Mouse (Mus musculus) macrophage (primary cell): ENCODE results near the gene Pim3. TPM values are rescaled to one million over a fixed set of nuclear protein-coding genes. Genes with fewer than 3 reads are reported as not detected.

Experiments
- H3K27ac ChIP-seq: fragments of 350-480 bp; formaldehyde crosslinking; 2 replicates; pipeline ENCODE4 v1.9.0; 2021
- H3K36me3 ChIP-seq: fragments of 350-480 bp; formaldehyde crosslinking; 2 replicates; pipeline ENCODE4 v1.9.0; 2021; ENCODE audit errors: inconsistent target
- H3K4me3 ChIP-seq: fragments of 350-480 bp; formaldehyde crosslinking; 2 replicates; pipeline ENCODE4 v1.9.0; 2021; ENCODE audit errors: inconsistent target
- H3K79me2 ChIP-seq: fragments of 350-480 bp; formaldehyde crosslinking; 2 replicates; pipeline ENCODE4 v1.9.0; 2021; ENCODE audit errors: inconsistent target
- WGBS: methylation state at CpG from one replicate; pipeline ENCODE4 v1.1.7; 2026; ENCODE audit warnings: inconsistent platforms; ENCODE audit not compliant: missing documents; 5-methylcytosine and 5-hydroxymethylcytosine counted together
- polyA plus RNA-seq: library from polyadenylated mRNA; stranded (reverse); fragments of 250-400 nt; gene quantifications from 3 replicates; pipeline ENCODE4 v1.2.4, GENCODE M21; 2018; ENCODE audit warnings: inconsistent platforms

Pim3 gene
- polyA plus RNA-seq, 1 experiment from 2014 or later: 2.9 TPM

GRCm38 (mm10) chr15:88828800-88829705, 32.9 kb upstream of the Pim3 start:
- Histone ChIP-seq H3K27ac (no peak overlapping the region), H3K36me3 (peaks cover 26% of the 10 kb centered on the region), H3K79me2 (no peaks in the 10 kb centered on the region), H3K4me3 (no peak overlapping the region)
- WGBS: 49% methylated on average over 10 of the region's 17 CpGs

GRCm38 (mm10) chr15:88829791-88830440, 32.1 kb upstream of the Pim3 start:
- 90% methylated on average over 6 of the region's 6 CpGs for WGBS

GRCm38 (mm10) chr15:88830696-88831095, 31.3 kb upstream of the Pim3 start:
- Histone ChIP-seq H3K4me3 (no peak overlapping the region), H3K79me2 (no peaks in the 10 kb centered on the region), H3K27ac (no peak overlapping the region), H3K36me3 (peaks cover 10% of the 10 kb centered on the region)
- WGBS: 87% methylated on average over 5 of the region's 5 CpGs

More at GRCm38 (mm10) chr15:88829791-88830440, 32.1 kb upstream of the Pim3 start:
- Histone ChIP-seq H3K79me2 (no peaks in the 10 kb centered on the region), H3K27ac (no peak overlapping the region), H3K4me3 (no peak overlapping the region), H3K36me3 (peaks cover 18% of the 10 kb centered on the region)

GRCm38 (mm10) chr15:88831482-88831881, 30.5 kb upstream of the Pim3 start:
- 80% methylated on average over 5 of the region's 5 CpGs for WGBS
- Histone ChIP-seq H3K27ac (no peak overlapping the region), H3K4me3 (no peak overlapping the region), H3K36me3 (peaks cover 2% of the 10 kb centered on the region; the same call in 1 of the 2 replicates), H3K79me2 (no peaks in the 10 kb centered on the region)

GRCm38 (mm10) chr15:88832536-88832935, 29.4 kb upstream of the Pim3 start:
- Histone ChIP-seq H3K79me2 (no peaks in the 10 kb centered on the region), H3K27ac (no peak overlapping the region), H3K36me3 (no peaks in the 10 kb centered on the region), H3K4me3 (no peak overlapping the region)
- WGBS: 89% methylated on average over 9 of the region's 9 CpGs

- H3K27ac ChIP-seq: no peak overlapping the region
- no peak overlapping the region for H3K4me3 ChIP-seq
- 86% methylated on average over 5 of the region's 6 CpGs for WGBS
- H3K79me2 ChIP-seq: no peaks in the 10 kb centered on the region
- no peaks in the 10 kb centered on the region for H3K36me3 ChIP-seq
Measured at GRCm38 (mm10) chr15:88836031-88836430, 26.0 kb upstream of the Pim3 start.

- no peak overlapping the region for H3K27ac ChIP-seq
- H3K36me3 ChIP-seq: no peaks in the 10 kb centered on the region
- no peaks in the 10 kb centered on the region for H3K79me2 ChIP-seq
- WGBS: 59% methylated on average over 5 of the region's 5 CpGs
- H3K4me3 ChIP-seq: no peak overlapping the region
Measured at GRCm38 (mm10) chr15:88836571-88836970, 25.4 kb upstream of the Pim3 start.

GRCm38 (mm10) chr15:88837199-88837932, 24.6 kb upstream of the Pim3 start:
- no peaks in the 10 kb centered on the region for H3K36me3 ChIP-seq
- H3K4me3 ChIP-seq: peak overlapping the region; percentile 16; the same call in 1 of the 2 replicates
- H3K27ac ChIP-seq: no peak overlapping the region
- WGBS: 3% methylated on average over 39 of the region's 39 CpGs
- H3K79me2 ChIP-seq: no peaks in the 10 kb centered on the region

GRCm38 (mm10) chr15:88837977-88838376, 24.0 kb upstream of the Pim3 start:
- WGBS: 3% methylated on average over 10 of the region's 11 CpGs
- no peak overlapping the region for H3K27ac ChIP-seq
- H3K4me3 ChIP-seq: peak overlapping the region; percentile 16; the same call in 1 of the 2 replicates
- no peaks in the 10 kb centered on the region for H3K36me3 ChIP-seq
- no peaks in the 10 kb centered on the region for H3K79me2 ChIP-seq

GRCm38 (mm10) chr15:88839271-88839670, 22.7 kb upstream of the Pim3 start:
- Histone ChIP-seq H3K79me2 (no peaks in the 10 kb centered on the region), H3K4me3 (no peak overlapping the region), H3K36me3 (no peaks in the 10 kb centered on the region), H3K27ac (no peak overlapping the region)
- WGBS: 78% methylated on average over 9 of the region's 9 CpGs

- H3K4me3 ChIP-seq: no peak overlapping the region
- H3K79me2 ChIP-seq: no peaks in the 10 kb centered on the region
- 97% methylated on average over 7 of the region's 10 CpGs for WGBS
- no peak overlapping the region for H3K27ac ChIP-seq
- no peaks in the 10 kb centered on the region for H3K36me3 ChIP-seq
Measured at GRCm38 (mm10) chr15:88840126-88840525, 21.9 kb upstream of the Pim3 start.

GRCm38 (mm10) chr15:88841160-88841559, 20.8 kb upstream of the Pim3 start:
- H3K4me3 ChIP-seq: no peak overlapping the region
- 100% methylated on average over 2 of the region's 2 CpGs for WGBS
- H3K36me3 ChIP-seq: no peaks in the 10 kb centered on the region
- no peaks in the 10 kb centered on the region for H3K79me2 ChIP-seq
- H3K27ac ChIP-seq: no peak overlapping the region

- H3K36me3 ChIP-seq: no peaks in the 10 kb centered on the region
- 96% methylated on average over 3 of the region's 3 CpGs for WGBS
- no peak overlapping the region for H3K4me3 ChIP-seq
Measured at GRCm38 (mm10) chr15:88841580-88842299, 20.2 kb upstream of the Pim3 start.

GRCm38 (mm10) chr15:88842300-88842673, 19.7 kb upstream of the Pim3 start:
- H3K4me3 ChIP-seq: no peak overlapping the region
- H3K27ac ChIP-seq: no peak overlapping the region
- no peaks in the 10 kb centered on the region for H3K79me2 ChIP-seq
- H3K36me3 ChIP-seq: no peaks in the 10 kb centered on the region
- WGBS: 71% methylated on average over 3 of the region's 3 CpGs

More at GRCm38 (mm10) chr15:88841580-88842299, 20.2 kb upstream of the Pim3 start:
- Histone ChIP-seq H3K27ac (no peak overlapping the region), H3K79me2 (no peaks in the 10 kb centered on the region)
